Mouse (Mus musculus): ENCODE data around the gene Grin1. TPM values are rescaled to one million over a fixed set of nuclear protein-coding genes. Genes with fewer than 3 reads are reported as not detected.

The Grin1 gene
- total RNA-seq, 4 experiments from 2014 or later = 366 to 436 (median 415) TPM

GRCm38 (mm10) chr2:25287927-25288649, 30.9 kb downstream of the Grin1 start, which contains the start of gene Tmem210:
Gene Tmem210 (plus strand): TSS chr2:25288145.
- DNase-seq (ENCODE audit: low spot score in 2 of 2) = no peak

GRCm38 (mm10) chr2:25286837-25287636, 31.9 kb downstream of the Grin1 start:
- DNase-seq (ENCODE audit: low spot score in 2 of 2) = no peak

DNA sequence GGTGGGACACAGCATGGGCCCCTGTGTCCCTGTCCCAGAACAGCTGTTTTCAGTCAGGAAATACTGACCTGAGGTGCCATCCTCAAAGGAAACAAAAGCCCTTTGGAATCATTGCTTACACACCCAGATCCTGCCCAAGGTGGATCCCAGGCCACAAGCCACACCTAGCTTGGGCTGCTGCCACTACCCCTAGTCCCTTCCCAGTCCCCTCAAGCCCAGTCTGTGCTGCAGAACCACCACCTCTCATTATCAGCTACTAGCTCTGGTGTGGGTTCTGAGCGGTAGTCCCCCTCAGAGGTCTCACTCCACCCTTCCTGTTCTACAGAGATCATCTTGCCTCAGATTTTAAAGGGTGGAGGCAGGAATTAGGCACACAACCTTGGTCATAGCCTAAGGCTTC, 32.7 kb downstream of the Grin1 start:
- DNase-seq (ENCODE audit: low spot score in 2 of 2) = no peak

- DNase-seq (ENCODE audit: low spot score in 2 of 2) = no peak
Measured at GRCm38 (mm10) chr2:25285551-25285950, 33.4 kb downstream of the Grin1 start.

DNA sequence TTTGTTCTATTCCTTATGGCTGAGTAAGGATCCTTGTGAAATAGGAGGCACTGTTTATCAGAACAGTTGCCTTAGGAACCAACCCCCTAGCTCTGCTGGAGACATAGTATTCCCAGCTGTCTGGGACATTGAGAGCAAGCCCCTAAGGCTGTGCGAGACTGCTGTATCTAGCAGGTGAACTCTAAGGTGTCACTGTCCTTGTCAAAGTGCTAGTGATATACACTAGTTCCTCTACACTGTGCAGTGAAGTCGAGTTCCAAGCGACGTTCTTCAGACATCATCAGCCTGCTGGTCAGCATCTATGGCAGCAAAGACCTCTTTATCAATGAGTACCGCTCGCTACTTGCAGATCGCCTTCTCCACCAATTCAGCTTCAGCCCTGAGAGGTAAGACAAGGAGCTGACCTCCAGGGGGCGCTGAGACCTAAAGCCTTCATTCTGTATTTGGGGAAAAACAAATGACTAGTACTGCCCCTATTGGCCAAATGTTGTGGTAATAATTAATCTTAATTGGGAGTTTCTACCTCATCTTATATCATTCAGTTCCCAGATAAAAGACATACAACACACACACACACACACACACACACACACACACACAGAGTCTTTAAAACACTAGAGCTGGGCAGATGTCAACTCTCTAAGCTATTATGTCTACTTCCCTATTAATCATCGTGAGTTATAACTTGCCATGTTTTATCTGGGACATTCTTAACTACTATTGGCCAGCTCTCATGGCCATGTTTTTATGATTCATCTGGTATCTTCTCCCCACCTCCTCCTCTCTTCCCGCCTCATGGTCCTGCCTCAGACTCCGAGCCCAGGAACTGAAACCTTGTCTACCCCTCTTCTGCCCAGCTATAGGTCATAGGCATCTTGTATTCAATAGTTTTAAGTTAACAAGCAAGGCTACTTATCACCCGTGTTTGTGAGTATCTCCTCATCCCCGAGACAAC, 39.8 kb downstream of the Grin1 start:
- peak in 1 of 2 experiments; percentile 87 for DNase-seq (ENCODE audit: low spot score in 2 of 2)

DNA sequence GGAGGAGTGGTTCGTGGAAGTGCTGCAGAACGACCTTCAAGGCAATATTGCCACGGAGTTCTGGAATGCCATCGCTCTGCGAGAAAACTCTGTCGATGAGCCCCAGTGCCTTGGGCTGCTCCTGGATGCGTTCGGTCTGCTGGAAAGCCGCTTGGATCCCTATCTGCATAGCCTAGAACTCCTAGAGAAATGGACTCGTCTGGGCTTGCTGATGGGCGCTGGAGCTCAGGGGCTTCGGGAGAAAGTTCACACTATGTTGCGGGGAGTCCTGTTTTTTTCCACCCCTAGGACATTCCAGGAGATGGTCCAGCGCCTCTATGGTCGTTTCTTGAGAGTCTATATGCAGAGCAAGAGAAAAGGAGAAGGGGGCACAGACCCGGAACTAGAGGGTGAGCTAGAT, 46.0 kb downstream of the Grin1 start:
- no peak for DNase-seq (ENCODE audit: low spot score in 2 of 2)

GRCm38 (mm10) chr2:25272515-25272914, 46.5 kb downstream of the Grin1 start:
- no peak for DNase-seq (ENCODE audit: low spot score in 2 of 2)

DNA sequence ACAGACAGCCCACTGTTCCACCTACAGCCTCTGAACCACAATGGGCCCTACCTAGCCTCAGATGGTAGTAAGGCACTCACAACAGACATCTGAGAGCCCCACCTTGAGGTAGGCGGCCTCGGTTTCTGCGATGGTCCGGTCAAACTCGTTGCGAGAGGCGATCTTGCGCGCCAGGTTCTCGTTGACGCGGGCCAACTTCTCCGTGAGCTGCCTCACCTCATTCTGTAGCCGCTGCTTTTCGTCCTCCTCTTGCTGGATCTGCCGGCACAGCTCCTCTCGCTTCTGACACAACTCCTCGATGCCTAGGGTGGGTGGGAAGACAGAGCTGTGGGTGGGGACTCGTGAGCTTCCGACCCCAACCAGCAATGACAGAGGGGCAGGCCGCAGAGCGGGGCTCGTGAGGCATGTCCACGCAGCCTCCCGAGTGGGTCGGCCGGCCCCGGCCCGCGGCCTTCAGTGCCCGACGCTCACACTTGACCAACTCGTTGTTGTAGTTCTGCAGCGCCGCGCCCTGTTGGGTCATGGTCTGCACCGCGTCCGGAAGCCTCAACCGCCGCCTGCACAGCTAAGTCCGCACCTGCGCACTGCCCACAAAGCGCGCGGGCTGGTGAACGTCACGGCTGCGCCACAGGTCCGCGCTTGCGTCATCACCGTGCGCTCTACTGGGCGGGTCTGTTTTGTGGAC, 47.0 kb downstream of the Grin1 start, which contains the start of the genes Ssna1 and Anapc2:
TSS of gene Ssna1 (minus strand) at position 612 of the 685 bp plus-strand sequence.
TSS of gene Anapc2 (plus strand) at position 652 of the 685 bp plus-strand sequence.
- peak; percentile 95 to 97 for DNase-seq (ENCODE audit: low spot score in 2 of 2)

DNA sequence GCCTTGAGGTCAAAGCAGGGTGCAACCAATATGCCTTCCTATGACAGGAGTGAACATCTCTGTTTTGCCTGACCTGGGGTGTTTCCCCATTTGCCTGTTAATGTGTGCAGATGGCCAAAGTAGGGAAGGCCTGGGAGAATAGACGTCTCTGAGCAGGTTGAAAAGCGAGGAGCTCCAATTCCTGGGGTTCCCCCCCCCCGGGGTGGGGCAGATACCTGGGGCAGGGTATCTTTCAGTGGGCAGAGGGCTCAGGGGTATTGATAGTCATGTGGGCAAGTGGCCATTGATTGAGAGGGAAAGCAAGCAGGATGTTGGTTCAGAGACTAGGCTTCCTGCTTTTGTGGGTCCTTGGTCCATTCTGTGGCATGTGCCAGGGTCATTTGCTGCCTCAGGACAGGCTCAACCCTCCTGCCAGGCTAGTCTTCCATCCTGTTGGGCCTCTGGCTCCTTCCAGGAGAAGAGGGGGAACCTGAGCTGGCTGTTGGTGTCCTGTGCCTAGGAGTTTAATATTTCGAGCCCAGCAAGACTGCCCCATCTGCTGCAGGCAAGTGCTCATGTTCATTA, 51.2 kb downstream of the Grin1 start:
- DNase-seq (ENCODE audit: low spot score in 2 of 2) = no peak

GRCm38 (mm10) chr2:25267241-25267640, 51.7 kb downstream of the Grin1 start:
- DNase-seq (ENCODE audit: low spot score in 2 of 2) = no peak

DNA sequence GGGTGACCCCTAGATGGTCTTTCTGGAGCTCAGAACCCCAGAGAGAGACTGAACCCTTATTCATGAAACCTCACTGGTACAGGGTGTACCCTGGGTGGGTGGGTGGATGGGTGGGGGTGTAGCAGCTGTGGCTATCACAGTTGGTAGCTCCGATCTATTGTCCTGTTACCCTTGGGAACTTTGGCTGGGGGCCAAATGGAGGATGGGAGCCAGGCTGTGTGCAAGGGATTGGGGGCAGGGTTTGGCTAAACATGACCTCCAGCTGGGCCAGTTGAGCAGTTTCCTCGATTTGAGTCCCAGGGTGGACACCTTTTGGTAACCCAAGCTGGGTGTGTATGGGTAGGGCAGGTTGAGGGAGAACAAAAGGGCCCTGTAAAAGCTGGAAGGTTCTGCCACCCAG, 52.3 kb downstream of the Grin1 start:
- DNase-seq (ENCODE audit: low spot score in 2 of 2) = peak; percentile 79 to 85

DNA sequence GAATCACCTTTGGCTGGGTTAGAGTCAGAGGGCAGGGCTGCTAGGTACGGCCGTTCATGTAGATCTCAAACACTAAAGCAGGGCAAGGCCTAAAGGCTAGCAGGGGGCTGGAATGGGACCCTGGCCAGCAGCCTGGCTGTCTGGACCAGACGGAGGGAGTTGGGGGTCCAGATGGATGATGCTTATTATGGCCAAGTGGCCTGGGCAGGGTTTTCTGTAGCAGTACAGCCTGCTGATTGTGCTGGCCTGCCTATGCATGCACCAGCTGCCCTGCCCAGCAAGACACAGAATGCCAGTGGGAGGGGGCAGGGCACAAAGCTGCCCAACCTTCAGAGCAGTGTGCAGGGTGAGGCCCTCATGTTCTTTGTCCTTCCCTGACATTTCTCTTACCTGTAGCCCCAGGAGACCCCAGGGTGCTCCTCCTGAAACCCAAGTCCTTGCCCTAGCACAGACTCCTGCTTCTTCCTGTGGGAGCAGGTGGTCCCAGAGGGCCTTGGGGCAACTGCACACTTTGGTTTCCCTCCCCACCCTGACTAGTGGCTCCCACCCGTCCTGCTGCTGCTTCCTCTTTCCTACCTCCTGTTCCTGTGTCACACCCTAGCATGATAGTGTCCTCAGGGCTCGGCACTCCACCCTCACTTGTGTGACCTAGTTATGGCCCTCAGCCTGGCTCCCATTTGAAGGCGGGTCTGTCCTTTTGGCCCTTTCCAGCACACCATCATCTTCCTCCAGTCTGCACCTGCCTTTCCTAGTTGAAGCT, 52.9 kb downstream of the Grin1 start:
- DNase-seq (ENCODE audit: low spot score in 2 of 2) = peak in 1 of 2 experiments; percentile 53

GRCm38 (mm10) chr2:25264851-25265250, 54.1 kb downstream of the Grin1 start:
- DNase-seq (ENCODE audit: low spot score in 2 of 2) = no peak

GRCm38 (mm10) chr2:25264286-25264660, 54.7 kb downstream of the Grin1 start:
- no peak for DNase-seq (ENCODE audit: low spot score in 2 of 2)

DNA sequence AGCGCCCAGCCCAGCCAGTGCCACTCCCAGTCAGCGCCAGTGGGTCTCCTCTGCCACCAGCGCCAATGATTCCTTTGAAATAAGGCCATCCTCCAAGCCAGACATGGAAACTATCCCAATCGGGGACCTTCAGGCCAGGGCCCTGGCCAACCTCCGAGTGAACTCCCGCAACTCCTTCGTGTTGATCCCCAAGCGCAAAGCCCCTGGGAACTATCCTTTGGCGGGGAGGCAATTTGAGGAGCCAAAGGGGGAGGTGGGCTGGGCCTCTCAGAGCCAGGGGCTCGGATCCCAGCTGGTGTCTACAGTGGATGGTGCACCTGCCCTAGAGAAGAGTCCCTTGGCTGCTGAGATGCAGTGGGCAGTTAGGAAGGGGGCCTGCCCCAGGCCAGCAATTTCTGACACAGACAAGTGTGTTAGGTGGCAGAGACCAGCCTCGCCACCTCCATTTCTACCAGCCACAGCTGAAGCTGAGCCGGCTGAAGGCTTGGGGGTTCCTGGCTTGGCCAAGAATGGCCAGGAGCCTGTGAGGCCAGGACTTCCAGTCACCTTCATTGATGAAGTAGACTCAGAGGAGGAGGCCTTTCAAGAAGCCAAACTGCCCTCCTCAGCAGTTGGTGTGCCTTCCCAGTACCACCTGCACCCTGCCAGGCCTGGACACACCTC, 55.2 kb downstream of the Grin1 start:
- DNase-seq (ENCODE audit: low spot score in 2 of 2) = no peak

GRCm38 (mm10) chr2:25262795-25263622, 56.0 kb downstream of the Grin1 start:
- DNase-seq (ENCODE audit: low spot score in 2 of 2) = no peak

GRCm38 (mm10) chr2:25262291-25262767, 56.7 kb downstream of the Grin1 start, which contains the start of gene Tprn:
Gene Tprn (plus strand): TSS chr2:25262618.
- DNase-seq (ENCODE audit: low spot score in 2 of 2) = peak; percentile 94 to 97

DNA sequence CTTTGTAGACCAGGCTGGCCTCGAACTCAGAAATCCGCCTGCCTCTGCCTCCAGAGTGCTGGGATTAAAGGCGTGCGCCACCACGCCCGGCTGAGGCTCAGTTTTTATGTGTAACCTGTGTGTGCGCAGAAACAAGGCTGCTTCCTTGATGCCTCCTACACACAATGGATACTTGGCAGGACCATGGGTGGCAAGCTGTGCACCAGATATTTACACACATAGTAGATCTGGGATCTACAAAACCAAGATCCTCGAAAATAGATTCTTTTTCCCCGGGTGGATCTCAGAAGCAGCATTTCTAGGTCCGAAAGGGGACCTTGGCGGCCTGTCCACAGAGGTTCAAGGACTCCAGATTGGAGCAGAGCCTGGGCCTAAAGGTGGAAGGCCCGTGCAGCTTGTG, 57.1 kb downstream of the Grin1 start:
- peak in 1 of 2 experiments; percentile 47 for DNase-seq (ENCODE audit: low spot score in 2 of 2)
